Mouse (Mus musculus): ENCODE data around the gene Mlh3. TPM values are rescaled to one million over a fixed set of nuclear protein-coding genes. Genes with fewer than 3 reads are reported as not detected.

The Mlh3 gene
- total and polyA plus RNA-seq, 3 experiments, result 7.8 to 9.8 (median 8.3) TPM

DNA sequence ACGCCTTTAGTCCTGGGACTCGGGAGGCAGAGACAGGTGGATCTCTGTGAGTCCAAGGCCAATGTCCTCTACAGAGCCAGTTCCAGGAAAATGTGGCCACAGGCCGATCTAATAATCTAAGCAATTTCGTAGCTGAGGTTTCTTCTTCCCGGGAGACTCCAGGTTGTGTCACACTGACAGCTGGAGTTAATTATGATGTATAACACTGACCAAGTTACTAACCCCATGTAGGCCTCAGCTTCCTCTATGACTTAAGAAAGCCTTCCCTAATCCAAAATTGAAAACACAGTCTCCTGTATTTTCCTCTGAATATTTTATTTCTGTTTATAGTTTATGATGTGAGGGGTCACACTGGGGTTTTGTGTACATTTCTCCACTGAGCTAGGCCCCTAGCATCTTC is 55.4 kb downstream of the Mlh3 start:
- H3K4me2 ChIP-seq (ENCODE audit: insufficient read depth, low read depth, poor library complexity, severe bottlenecking), result no peak overlapping the region
- dilution Hi-C loops (cut with MboI; ENCODE audit: extremely low pct_ligation_motif_present, extremely low pct_unique_long_range_greater_than_20kb, low sequenced_read_pairs) (no loop called here), in situ Hi-C loops (cut with MboI; ENCODE audit: low pct_ligation_motif_present, low pct_unique_long_range_greater_than_20kb, low sequenced_read_pairs) (no loop called here)
- peaks cover 5 to 6% of the 10 kb centered on the region in 2 experiments; a peak in 3 of 4 replicates for H3K4me1 ChIP-seq (ENCODE audit: control insufficient read depth in 1 of 2, insufficient read depth in 2 of 2)
- no peak for DNase-seq (ENCODE audit: extremely low read depth)
- H3K4me3 ChIP-seq (replicated peaks in 1 of 3; ENCODE audit: low read depth in 2 of 3, low read length in 2 of 3, poor library complexity in 1 of 3), result no peak overlapping the region
- H3K9ac ChIP-seq (ENCODE audit: insufficient read depth, low read depth), result no peak overlapping the region
- no peak for TF ChIP-seq HCFC1 (IDR thresholded peaks at IDR 0.05; ENCODE audit: low read depth, low read length)
- no peak for TF ChIP-seq USF2 (conservative IDR thresholded peaks at IDR 0.05; ENCODE audit: low read depth, low read length)
- no peak for TF ChIP-seq KAT2A (IDR thresholded peaks at IDR 0.05; ENCODE audit: insufficient replicate concordance, low read length)
- no peak for TF ChIP-seq GABPA (IDR thresholded peaks at IDR 0.05; ENCODE audit: insufficient replicate concordance, low read depth, low read length)
- no peak for TF ChIP-seq MAX (IDR thresholded peaks at IDR 0.05; ENCODE audit: low read length)
- TF ChIP-seq CHD1 (IDR thresholded peaks at IDR 0.05; ENCODE audit: low read depth, low read length), result no peak
- TF ChIP-seq MAZ (IDR thresholded peaks at IDR 0.05; ENCODE audit: low read depth, low read length), result no peak
- TF ChIP-seq SMC3 (IDR thresholded peaks at IDR 0.05; ENCODE audit: low read depth, low read length), result no peak
- no peak for TF ChIP-seq NRF1 (IDR thresholded peaks at IDR 0.05; ENCODE audit: low read depth, low read length)
- TF ChIP-seq EP300 (IDR thresholded peaks at IDR 0.05; ENCODE audit: low read length), result no peak
- TF ChIP-seq UBTF (IDR thresholded peaks at IDR 0.05; ENCODE audit: low read depth, low read length), result no peak
- no peak for TF ChIP-seq TBP (conservative IDR thresholded peaks at IDR 0.05; ENCODE audit: low read depth, low read length)
- TF ChIP-seq PAX5 (IDR thresholded peaks at IDR 0.05; ENCODE audit: low read length), result no peak
- no peak for TF ChIP-seq SIN3A (IDR thresholded peaks at IDR 0.05; ENCODE audit: low read length)
- no peak for TF ChIP-seq MYC (IDR thresholded peaks at IDR 0.05; ENCODE audit: low read depth, low read length)
- H3K79me2 ChIP-seq (replicated peaks; ENCODE audit: control insufficient read depth, extremely low read depth, insufficient read depth, poor library complexity, severe bottlenecking), result peaks cover 4% of the 10 kb centered on the region
- no peak overlapping the region for H3K27ac ChIP-seq (ENCODE audit: insufficient read depth, low read depth)
- H3K36me3 ChIP-seq (replicated peaks in 1 of 2; ENCODE audit: control insufficient read depth in 1 of 2, insufficient read depth in 1 of 2, low read length in 1 of 2), result no peaks in the 10 kb centered on the region
- H3K27me3 ChIP-seq (replicated peaks), result peaks cover under 1% of the 10 kb centered on the region
- no peaks in the 10 kb centered on the region for H3K9me3 ChIP-seq (replicated peaks; ENCODE audit: low read length)

DNA sequence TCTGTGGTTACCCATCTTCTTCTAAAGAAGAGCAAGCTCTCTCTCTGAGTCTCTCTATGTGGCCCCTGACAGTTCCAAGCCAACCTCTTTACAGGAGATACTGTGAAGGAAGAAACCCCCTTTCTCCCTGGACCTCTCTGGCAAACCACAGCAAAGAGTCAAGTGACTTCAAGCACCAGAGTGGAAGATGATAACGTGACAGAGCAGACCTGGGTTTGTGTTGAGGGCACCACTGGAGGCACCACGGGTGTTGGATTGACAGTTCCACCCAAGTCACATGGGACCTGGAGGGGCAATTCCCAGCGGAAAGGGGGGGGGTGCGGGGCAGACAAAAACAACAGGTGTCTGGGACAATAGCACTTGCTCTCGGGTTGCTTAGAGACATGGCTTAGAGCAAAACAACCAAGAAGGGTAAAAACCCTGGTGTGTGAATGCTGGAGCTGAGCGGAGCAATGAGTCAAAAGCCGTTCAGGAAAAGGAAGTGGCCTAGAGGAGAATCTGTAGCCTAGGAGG is 61.7 kb downstream of the Mlh3 start:
- DNase-seq (ENCODE audit: extremely low read depth), result peak; percentile 33
- Histone ChIP-seq H3K9ac (ENCODE audit: insufficient read depth, low read depth) (no peak overlapping the region), H3K4me1 (ENCODE audit: control insufficient read depth in 1 of 2, insufficient read depth in 2 of 2) (peaks cover 2 to 15% of the 10 kb centered on the region in 2 experiments; a peak in 3 of 4 replicates), H3K27ac (ENCODE audit: insufficient read depth, low read depth) (no peak overlapping the region), H3K4me2 (ENCODE audit: insufficient read depth, low read depth, poor library complexity, severe bottlenecking) (0 out of 2 replicates have a peak overlapping the region, but pooled peaks have one; percentile 4), H3K36me3 (replicated peaks in 1 of 2; ENCODE audit: control insufficient read depth in 1 of 2, insufficient read depth in 1 of 2, low read length in 1 of 2) (no peaks in the 10 kb centered on the region), H3K27me3 (replicated peaks) (peaks cover 17% of the 10 kb centered on the region), H3K4me3 (replicated peaks in 1 of 3; ENCODE audit: low read depth in 2 of 3, low read length in 2 of 3, poor library complexity in 1 of 3) (no peak overlapping the region), H3K9me3 (replicated peaks; ENCODE audit: low read length) (no peaks in the 10 kb centered on the region), H3K79me2 (replicated peaks; ENCODE audit: control insufficient read depth, extremely low read depth, insufficient read depth, poor library complexity, severe bottlenecking) (no peaks in the 10 kb centered on the region)
- no peak for TF ChIP-seq CHD2 (IDR thresholded peaks at IDR 0.05; ENCODE audit: low read length)
- no peak for TF ChIP-seq USF2 (conservative IDR thresholded peaks at IDR 0.05; ENCODE audit: low read depth, low read length)
- TF ChIP-seq ETS1 (conservative IDR thresholded peaks at IDR 0.05; ENCODE audit: low read depth, low read length), result peak; percentile 15; the same call in 1 of the 2 replicates
- peak; percentile 69 for TF ChIP-seq BHLHE40 (IDR thresholded peaks at IDR 0.05; ENCODE audit: low read depth, low read length)
- dilution Hi-C loops (cut with MboI; ENCODE audit: extremely low pct_ligation_motif_present, extremely low pct_unique_long_range_greater_than_20kb, low sequenced_read_pairs) (no loop called here), in situ Hi-C loops (cut with MboI; ENCODE audit: low pct_ligation_motif_present, low pct_unique_long_range_greater_than_20kb, low sequenced_read_pairs) (no loop called here)
